Mouse (Mus musculus): ENCODE results near the gene Pcsk6. TPM values are rescaled to one million over a fixed set of nuclear protein-coding genes. Genes with fewer than 3 reads are reported as not detected.

Pcsk6 gene
- polyA plus RNA-seq, 1 experiment from 2014 or later = 6.1 TPM

DNA sequence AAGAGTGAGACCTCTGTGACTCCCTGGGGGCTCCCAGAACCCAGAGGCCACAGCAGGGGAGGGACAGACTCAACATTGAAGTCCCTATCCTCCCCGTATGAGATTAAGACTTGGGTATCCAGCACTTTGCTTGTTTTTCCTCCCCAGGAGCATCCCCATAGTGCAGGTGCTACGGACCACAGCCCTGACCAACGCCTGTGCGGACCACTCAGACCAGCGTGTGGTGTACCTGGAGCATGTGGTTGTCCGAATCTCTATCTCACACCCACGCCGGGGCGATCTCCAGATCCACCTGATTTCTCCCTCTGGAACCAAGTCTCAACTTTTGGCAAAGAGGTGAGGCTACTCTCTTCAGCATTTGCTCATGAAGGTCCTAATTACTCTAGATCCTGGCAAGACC lies 118.5 kb downstream of the Pcsk6 start:
- no peak overlapping the region for H3K4me2 ChIP-seq
- H3K27ac ChIP-seq (ENCODE audit: low read depth, low read length) = no peak overlapping the region
- ATAC-seq (replicated peaks; ENCODE audit: insufficient number of reproducible peaks, low FRiP score, low TSS enrichment) = no peak
- WGBS (ENCODE audit: insufficient replicate concordance) = 90% methylated on average over 9 of the region's 9 CpGs
- no peaks in the 10 kb centered on the region for H3K9me3 ChIP-seq (replicated peaks; ENCODE audit: control insufficient read depth, low read length)
- H3K9ac ChIP-seq (ENCODE audit: low read depth, low read length) = no peak overlapping the region
- no peaks in the 10 kb centered on the region for H3K4me1 ChIP-seq (ENCODE audit: control insufficient read depth, insufficient read depth, low read length)
- no peaks in the 10 kb centered on the region for H3K27me3 ChIP-seq (ENCODE audit: control insufficient read depth, insufficient read depth, low read length)
- no peak overlapping the region for H3K4me3 ChIP-seq (ENCODE audit: low read depth, low read length)
- no peaks in the 10 kb centered on the region for H3K36me3 ChIP-seq (ENCODE audit: control insufficient read depth, insufficient read depth, low read length)

DNA sequence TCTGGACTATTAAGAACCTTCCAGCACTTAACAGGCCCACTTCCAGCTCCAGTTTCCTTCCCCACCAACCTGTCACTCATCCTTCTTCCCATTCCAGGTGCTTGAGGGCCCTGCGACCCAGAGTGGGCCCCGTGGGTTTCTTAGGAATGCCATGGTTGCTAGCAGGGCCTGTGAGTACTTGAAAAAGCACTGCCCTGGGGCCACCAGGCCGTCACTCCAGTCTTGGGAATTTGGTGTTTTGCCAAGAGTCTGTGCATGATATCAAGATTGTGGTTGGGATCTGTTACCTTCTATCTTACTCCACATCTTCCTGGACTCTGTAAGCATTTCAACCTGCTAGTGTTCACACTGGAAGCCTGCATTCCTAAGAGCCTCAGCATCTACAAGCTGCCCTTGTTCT lies 120.5 kb downstream of the Pcsk6 start:
- H3K9ac ChIP-seq (ENCODE audit: low read depth, low read length) = no peak overlapping the region
- no peak overlapping the region for H3K27ac ChIP-seq (ENCODE audit: low read depth, low read length)
- no peaks in the 10 kb centered on the region for H3K4me1 ChIP-seq (ENCODE audit: control insufficient read depth, insufficient read depth, low read length)
- WGBS (ENCODE audit: insufficient replicate concordance) = 66% methylated on average over 3 of the region's 3 CpGs
- H3K9me3 ChIP-seq (replicated peaks; ENCODE audit: control insufficient read depth, low read length) = no peaks in the 10 kb centered on the region
- no peak for ATAC-seq (replicated peaks; ENCODE audit: insufficient number of reproducible peaks, low FRiP score, low TSS enrichment)
- H3K36me3 ChIP-seq (ENCODE audit: control insufficient read depth, insufficient read depth, low read length) = no peaks in the 10 kb centered on the region
- no peaks in the 10 kb centered on the region for H3K27me3 ChIP-seq (ENCODE audit: control insufficient read depth, insufficient read depth, low read length)
- H3K4me2 ChIP-seq = no peak overlapping the region
- H3K4me3 ChIP-seq (ENCODE audit: low read depth, low read length) = no peak overlapping the region

DNA sequence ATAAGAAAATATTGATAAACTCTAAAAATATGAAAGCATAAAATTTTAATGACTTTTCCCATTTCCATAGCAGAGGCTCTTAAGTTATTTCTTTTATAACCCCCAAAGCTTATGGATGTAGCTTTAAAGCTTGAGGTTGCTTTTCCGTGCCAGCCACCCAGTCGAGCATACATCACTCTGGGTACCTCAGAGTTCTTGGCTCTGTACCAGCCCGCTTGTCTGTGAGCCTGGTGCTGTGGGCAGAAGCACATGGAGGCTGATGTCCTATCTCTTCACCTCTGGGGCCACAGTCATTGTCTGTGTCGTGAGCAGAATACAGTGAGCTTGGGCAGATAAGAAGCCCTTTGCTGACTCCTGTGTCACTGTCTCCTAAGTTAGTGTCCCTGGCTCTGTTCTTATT lies 126.7 kb downstream of the Pcsk6 start:
- no peak overlapping the region for H3K9ac ChIP-seq (ENCODE audit: low read depth, low read length)
- no peak overlapping the region for H3K4me3 ChIP-seq (ENCODE audit: low read depth, low read length)
- no peak for ATAC-seq (replicated peaks; ENCODE audit: insufficient number of reproducible peaks, low FRiP score, low TSS enrichment)
- no peak overlapping the region for H3K27ac ChIP-seq (ENCODE audit: low read depth, low read length)
- no peaks in the 10 kb centered on the region for H3K4me1 ChIP-seq (ENCODE audit: control insufficient read depth, insufficient read depth, low read length)
- no peaks in the 10 kb centered on the region for H3K27me3 ChIP-seq (ENCODE audit: control insufficient read depth, insufficient read depth, low read length)
- 72% methylated on average over 4 of the region's 4 CpGs for WGBS (ENCODE audit: insufficient replicate concordance)
- H3K36me3 ChIP-seq (ENCODE audit: control insufficient read depth, insufficient read depth, low read length) = no peaks in the 10 kb centered on the region
- H3K4me2 ChIP-seq = no peak overlapping the region
- peaks cover 5% of the 10 kb centered on the region; the same call in 1 of the 2 replicates for H3K9me3 ChIP-seq (replicated peaks; ENCODE audit: control insufficient read depth, low read length)

GRCm38 (mm10) chr7:65988709-65989108 lies 127.2 kb downstream of the Pcsk6 start:
- H3K27me3 ChIP-seq (ENCODE audit: control insufficient read depth, insufficient read depth, low read length) = no peaks in the 10 kb centered on the region
- H3K36me3 ChIP-seq (ENCODE audit: control insufficient read depth, insufficient read depth, low read length) = no peaks in the 10 kb centered on the region
- no peak for ATAC-seq (replicated peaks; ENCODE audit: insufficient number of reproducible peaks, low FRiP score, low TSS enrichment)
- H3K27ac ChIP-seq (ENCODE audit: low read depth, low read length) = no peak overlapping the region
- no peak overlapping the region for H3K9ac ChIP-seq (ENCODE audit: low read depth, low read length)
- no peaks in the 10 kb centered on the region for H3K4me1 ChIP-seq (ENCODE audit: control insufficient read depth, insufficient read depth, low read length)
- no peak overlapping the region for H3K4me2 ChIP-seq
- H3K9me3 ChIP-seq (replicated peaks; ENCODE audit: control insufficient read depth, low read length) = peaks cover 5% of the 10 kb centered on the region; the same call in 1 of the 2 replicates
- H3K4me3 ChIP-seq (ENCODE audit: low read depth, low read length) = no peak overlapping the region
- 86% methylated on average over 5 of the region's 5 CpGs for WGBS (ENCODE audit: insufficient replicate concordance)

- Histone ChIP-seq H3K4me2 (no peak overlapping the region), H3K9ac (ENCODE audit: low read depth, low read length) (no peak overlapping the region), H3K4me1 (ENCODE audit: control insufficient read depth, insufficient read depth, low read length) (no peaks in the 10 kb centered on the region), H3K36me3 (ENCODE audit: control insufficient read depth, insufficient read depth, low read length) (no peaks in the 10 kb centered on the region), H3K4me3 (ENCODE audit: low read depth, low read length) (no peak overlapping the region), H3K9me3 (replicated peaks; ENCODE audit: control insufficient read depth, low read length) (peaks cover 5% of the 10 kb centered on the region; the same call in 1 of the 2 replicates), H3K27me3 (ENCODE audit: control insufficient read depth, insufficient read depth, low read length) (no peaks in the 10 kb centered on the region), H3K27ac (ENCODE audit: low read depth, low read length) (no peak overlapping the region)
- ATAC-seq (replicated peaks; ENCODE audit: insufficient number of reproducible peaks, low FRiP score, low TSS enrichment) = no peak
- WGBS (ENCODE audit: insufficient replicate concordance) = 74% methylated on average over 6 of the region's 6 CpGs
Observed at GRCm38 (mm10) chr7:65992329-65992728, 130.8 kb downstream of the Pcsk6 start.

GRCm38 (mm10) chr7:65993410-65993809 lies 131.9 kb downstream of the Pcsk6 start:
- Histone ChIP-seq H3K27me3 (ENCODE audit: control insufficient read depth, insufficient read depth, low read length) (no peaks in the 10 kb centered on the region), H3K4me3 (ENCODE audit: low read depth, low read length) (no peak overlapping the region), H3K27ac (ENCODE audit: low read depth, low read length) (no peak overlapping the region), H3K9ac (ENCODE audit: low read depth, low read length) (no peak overlapping the region), H3K9me3 (replicated peaks; ENCODE audit: control insufficient read depth, low read length) (no peaks in the 10 kb centered on the region), H3K36me3 (ENCODE audit: control insufficient read depth, insufficient read depth, low read length) (no peaks in the 10 kb centered on the region), H3K4me2 (no peak overlapping the region), H3K4me1 (ENCODE audit: control insufficient read depth, insufficient read depth, low read length) (no peaks in the 10 kb centered on the region)
- 55% methylated on average over 3 of the region's 3 CpGs for WGBS (ENCODE audit: insufficient replicate concordance)
- ATAC-seq (replicated peaks; ENCODE audit: insufficient number of reproducible peaks, low FRiP score, low TSS enrichment) = no peak

- H3K4me1 ChIP-seq (ENCODE audit: control insufficient read depth, insufficient read depth, low read length) = no peaks in the 10 kb centered on the region
- WGBS (ENCODE audit: insufficient replicate concordance) = 84% methylated on average over 16 of the region's 16 CpGs
- ATAC-seq (replicated peaks; ENCODE audit: insufficient number of reproducible peaks, low FRiP score, low TSS enrichment) = no peak
Observed at GRCm38 (mm10) chr7:66001035-66001754, 139.7 kb downstream of the Pcsk6 start.

DNA sequence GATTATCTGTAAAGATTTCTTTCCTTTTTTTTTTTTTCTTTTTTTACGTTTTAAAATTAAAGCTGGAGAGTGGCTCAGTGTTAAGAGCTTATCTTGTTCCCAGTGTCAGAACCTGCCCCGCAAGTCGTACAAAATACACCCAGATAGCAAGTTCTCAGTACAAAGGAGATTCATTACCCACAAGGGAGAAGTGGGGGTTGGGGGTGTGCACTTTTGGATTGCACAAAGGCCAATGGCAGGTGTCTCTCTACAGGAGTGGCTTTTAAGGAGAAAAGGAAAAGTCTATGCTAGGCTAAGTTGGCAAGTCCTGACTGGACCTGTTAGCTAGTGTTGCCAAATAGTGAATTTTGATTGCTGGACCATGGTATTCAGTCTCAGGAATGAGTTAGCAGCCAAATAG lies 140.3 kb downstream of the Pcsk6 start:
- WGBS (ENCODE audit: insufficient replicate concordance) = 52% methylated on average over 3 of the region's 3 CpGs
- no peak overlapping the region for H3K4me3 ChIP-seq (ENCODE audit: low read depth, low read length)

More at GRCm38 (mm10) chr7:66001035-66001754, 139.7 kb downstream of the Pcsk6 start:
- Histone ChIP-seq H3K27me3 (ENCODE audit: control insufficient read depth, insufficient read depth, low read length) (no peaks in the 10 kb centered on the region), H3K36me3 (ENCODE audit: control insufficient read depth, insufficient read depth, low read length) (no peaks in the 10 kb centered on the region), H3K9ac (ENCODE audit: low read depth, low read length) (no peak overlapping the region), H3K4me3 (ENCODE audit: low read depth, low read length) (no peak overlapping the region), H3K9me3 (replicated peaks; ENCODE audit: control insufficient read depth, low read length) (peaks cover 3% of the 10 kb centered on the region; the same call in 1 of the 2 replicates), H3K4me2 (no peak overlapping the region), H3K27ac (ENCODE audit: low read depth, low read length) (no peak overlapping the region)

GRCm38 (mm10) chr7:66003447-66003846 lies 141.9 kb downstream of the Pcsk6 start:
- Histone ChIP-seq H3K27me3 (ENCODE audit: control insufficient read depth, insufficient read depth, low read length) (no peaks in the 10 kb centered on the region), H3K9me3 (replicated peaks; ENCODE audit: control insufficient read depth, low read length) (peaks cover 3% of the 10 kb centered on the region; the same call in 1 of the 2 replicates), H3K36me3 (ENCODE audit: control insufficient read depth, insufficient read depth, low read length) (no peaks in the 10 kb centered on the region), H3K9ac (ENCODE audit: low read depth, low read length) (no peak overlapping the region), H3K4me1 (ENCODE audit: control insufficient read depth, insufficient read depth, low read length) (no peaks in the 10 kb centered on the region), H3K27ac (ENCODE audit: low read depth, low read length) (no peak overlapping the region), H3K4me3 (ENCODE audit: low read depth, low read length) (no peak overlapping the region), H3K4me2 (no peak overlapping the region)
- 83% methylated on average over 5 of the region's 5 CpGs for WGBS (ENCODE audit: insufficient replicate concordance)
- no peak for ATAC-seq (replicated peaks; ENCODE audit: insufficient number of reproducible peaks, low FRiP score, low TSS enrichment)

More for the DNA sequence above, 140.3 kb downstream of the Pcsk6 start:
- H3K9ac ChIP-seq (ENCODE audit: low read depth, low read length) = no peak overlapping the region
- H3K4me1 ChIP-seq (ENCODE audit: control insufficient read depth, insufficient read depth, low read length) = no peaks in the 10 kb centered on the region
- ATAC-seq (replicated peaks; ENCODE audit: insufficient number of reproducible peaks, low FRiP score, low TSS enrichment) = no peak
- no peaks in the 10 kb centered on the region for H3K36me3 ChIP-seq (ENCODE audit: control insufficient read depth, insufficient read depth, low read length)
- H3K9me3 ChIP-seq (replicated peaks; ENCODE audit: control insufficient read depth, low read length) = peaks cover 3% of the 10 kb centered on the region; the same call in 1 of the 2 replicates
- H3K4me2 ChIP-seq = no peak overlapping the region
- no peaks in the 10 kb centered on the region for H3K27me3 ChIP-seq (ENCODE audit: control insufficient read depth, insufficient read depth, low read length)
- no peak overlapping the region for H3K27ac ChIP-seq (ENCODE audit: low read depth, low read length)
